ENCODE assay signal across 28 mouse cellular contexts in genomic region chr15:12007421-12007820, GRCm38 (mm10).
"Had no signal": no experiment of that assay in that cellular context is flagged by ENCODE, and none has a peak within 500 bp of the region (broad histone marks: within the 10 kb centered on the region; RNA-seq: fewer than 3 reads in every experiment).

No protein-coding gene starts in this region.

- H3K9ac ChIP-seq: embryonic facial prominence, embryonic 12.5 days; embryonic facial prominence, embryonic 13.5 days; embryonic facial prominence, embryonic 15.5 days; forebrain, embryonic 12.5 days; forebrain, embryonic 13.5 days; forebrain, embryonic 15.5 days; forebrain, postnatal 0 days had no signal

- DNase-seq: cerebellum, adult 2 months; cerebellum, adult 8-10 months; cerebellum, adult 9-10 months; cerebellum, adult 9-11 months; cerebellum, postnatal 10 days; cerebellum, postnatal 14 days; cerebellum, postnatal 25 days; cerebellum, postnatal 36 days; embryo, embryonic 11 days; forebrain, postnatal 0 days; gastrocnemius, adult 2 months; gastrocnemius, postnatal 10 days; gastrocnemius, postnatal 14 days; gastrocnemius, postnatal 25 days; gastrocnemius, postnatal 36 days; heart, adult 18-20 months; heart, adult 2 months had no signal

- H3K4me2 ChIP-seq: embryonic facial prominence, embryonic 12.5 days; embryonic facial prominence, embryonic 13.5 days; embryonic facial prominence, embryonic 15.5 days; forebrain, embryonic 12.5 days; forebrain, embryonic 13.5 days; forebrain, embryonic 15.5 days had no signal

- H3K27me3 ChIP-seq: embryonic facial prominence, embryonic 12.5 days; embryonic facial prominence, embryonic 13.5 days; embryonic facial prominence, embryonic 15.5 days; forebrain, embryonic 12.5 days; forebrain, embryonic 13.5 days; forebrain, embryonic 15.5 days had no signal

- H3K4me1 ChIP-seq: embryonic facial prominence, embryonic 15.5 days; forebrain, embryonic 10.5 days; forebrain, embryonic 12.5 days; forebrain, embryonic 13.5 days; forebrain, embryonic 15.5 days had no signal

- H3K27ac ChIP-seq: embryonic facial prominence, embryonic 10.5 days; embryonic facial prominence, embryonic 12.5 days; embryonic facial prominence, embryonic 13.5 days; embryonic facial prominence, embryonic 15.5 days; forebrain, embryonic 10.5 days; forebrain, embryonic 12.5 days; forebrain, embryonic 13.5 days; forebrain, embryonic 15.5 days; gastrocnemius, adult 2 months; heart, adult 2 months had no signal

- ATAC-seq: forebrain, embryonic 13.5 days; forebrain, embryonic 14.5 days; forebrain, embryonic 15.5 days; forebrain, embryonic 16.5 days; forebrain, postnatal 0 days had no signal

- H3K36me3 ChIP-seq: embryonic facial prominence, embryonic 10.5 days; embryonic facial prominence, embryonic 12.5 days; embryonic facial prominence, embryonic 13.5 days; embryonic facial prominence, embryonic 15.5 days; forebrain, embryonic 10.5 days; forebrain, embryonic 12.5 days; forebrain, embryonic 15.5 days had no signal

- H3K9me3 ChIP-seq: embryonic facial prominence, embryonic 10.5 days; embryonic facial prominence, embryonic 12.5 days; embryonic facial prominence, embryonic 13.5 days; embryonic facial prominence, embryonic 15.5 days; forebrain, embryonic 10.5 days; forebrain, embryonic 12.5 days; forebrain, embryonic 13.5 days; forebrain, embryonic 15.5 days had no signal

- H3K4me3 ChIP-seq: embryonic facial prominence, embryonic 10.5 days; embryonic facial prominence, embryonic 12.5 days; embryonic facial prominence, embryonic 13.5 days; embryonic facial prominence, embryonic 15.5 days; erythroblast, embryonic 14.5 days; forebrain, embryonic 10.5 days; forebrain, embryonic 12.5 days; forebrain, embryonic 13.5 days; forebrain, embryonic 15.5 days; gastrocnemius, adult 2 months; heart, adult 2 months had no signal
